8 mouse cellular contexts compared by ENCODE assay signal in genomic region chr7:82204014-82204784, GRCm38 (mm10).
DNase-seq lines count a peak whose midpoint lies in the region; ATAC-seq lines count a peak whose summit lies in the region.

No protein-coding gene starts in this region.

- peak; percentile 55; the same call in 1 of the 2 replicates for ATAC-seq in frontal cortex, adult (ENCODE audit: low TSS enrichment)

- DNase-seq in frontal cortex, postnatal 14 days (ENCODE audit: low spot score in 2 of 2) = no peak
- DNase-seq in 3T3-L1 (ENCODE audit: low read depth, low spot score) = peak; percentile 12
- DNase-seq in embryo, embryonic 11 days = peak; percentile 73
- DNase-seq in kidney, postnatal 4 days = peak; percentile 69 to 78
- DNase-seq in yolk sac, embryonic 10.5 days (ENCODE audit: low spot score) = peak; percentile 30
- DNase-seq in spleen, adult 12 weeks (ENCODE audit: low spot score) = no peak
- no peak for DNase-seq in urinary bladder, postnatal 10 days (ENCODE audit: low spot score)

Comparison
In these comparisons a context has a peak if more than half of its experiments do, and no peak if none do; other contexts are left out.
1. DNase-seq: peak in 3T3-L1 (single experiment), embryo, embryonic 11 days (single experiment), kidney, postnatal 4 days (2 of 2) and yolk sac, embryonic 10.5 days (single experiment); none in frontal cortex, postnatal 14 days (0 of 2), spleen, adult 12 weeks (single experiment) and urinary bladder, postnatal 10 days (single experiment).